In genomic region chr17:28141205-28141650, GRCm38 (mm10) we compare ENCODE assay signal across 8 mouse cellular contexts. TPM values are rescaled to one million over a fixed set of nuclear protein-coding genes. Genes with fewer than 3 reads are reported as not detected.
A peak's percentile ranks its signal among the peaks of the same experiment; 100 is the strongest.
DNase-seq lines count a peak whose midpoint lies in the region; ATAC-seq and TF ChIP-seq lines count a peak whose summit lies in the region.

No protein-coding gene starts in this region.

- peak overlapping the region; percentile 38; the same call in 1 of the 2 replicates for H3K9ac ChIP-seq in heart, embryonic 15.5 days
- H3K9ac ChIP-seq in heart, adult 2 months (ENCODE audit: low read depth, low read length): no peak overlapping the region
- H3K9ac ChIP-seq in hindbrain, postnatal 0 days (replicated peaks; ENCODE audit: low read length): peak overlapping the region; percentile 65
- H3K9ac ChIP-seq in midbrain, embryonic 14.5 days (replicated peaks; ENCODE audit: low read length): peak overlapping the region; percentile 90

- no peaks in the 10 kb centered on the region for H3K9me3 ChIP-seq in heart, embryonic 15.5 days (replicated peaks)
- no peaks in the 10 kb centered on the region for H3K9me3 ChIP-seq in embryonic facial prominence, embryonic 10.5 days
- H3K9me3 ChIP-seq in hindbrain, postnatal 0 days (ENCODE audit: low read length): no peaks in the 10 kb centered on the region
- H3K9me3 ChIP-seq in midbrain, embryonic 14.5 days (ENCODE audit: control insufficient read depth, low read length): no peaks in the 10 kb centered on the region

- peaks cover 39% of the 10 kb centered on the region for H3K4me1 ChIP-seq in heart, embryonic 15.5 days (replicated peaks)
- 0 out of 2 replicates have a peak, but pooled peaks cover 2% of the 10 kb centered on the region for H3K4me1 ChIP-seq in heart, adult 2 months (ENCODE audit: control insufficient read depth, insufficient read depth, low read length)
- H3K4me1 ChIP-seq in embryonic facial prominence, embryonic 10.5 days: peaks cover 83% of the 10 kb centered on the region
- peaks cover 7% of the 10 kb centered on the region; the same call in 1 of the 2 replicates for H3K4me1 ChIP-seq in hindbrain, postnatal 0 days (ENCODE audit: insufficient read depth, low read length)
- peaks cover 43% of the 10 kb centered on the region for H3K4me1 ChIP-seq in midbrain, embryonic 14.5 days (ENCODE audit: control insufficient read depth, insufficient read depth, low read length)

- TF ChIP-seq POLR2A in heart, adult 2 months (IDR thresholded peaks at IDR 0.05; ENCODE audit: insufficient read depth, low read depth, low read length): no peak

- no peaks in the 10 kb centered on the region for H3K79me2 ChIP-seq in heart, adult 2 months (replicated peaks; ENCODE audit: control insufficient read depth, insufficient read depth, low read length)

- no peak overlapping the region for H3K27ac ChIP-seq in heart, embryonic 15.5 days
- no peak overlapping the region for H3K27ac ChIP-seq in heart, adult 2 months
- peak overlapping the region; percentile 96 for H3K27ac ChIP-seq in embryonic facial prominence, embryonic 10.5 days (replicated peaks)
- peak overlapping the region; percentile 69; the same call in 1 of the 2 replicates for H3K27ac ChIP-seq in hindbrain, postnatal 0 days
- peak overlapping the region; percentile 94 for H3K27ac ChIP-seq in midbrain, embryonic 14.5 days (replicated peaks; ENCODE audit: low read depth, low read length)

- H3K27me3 ChIP-seq in heart, embryonic 15.5 days: peaks cover 78% of the 10 kb centered on the region
- peaks cover 21% of the 10 kb centered on the region for H3K27me3 ChIP-seq in heart, adult 2 months (ENCODE audit: control insufficient read depth, insufficient read depth, low read length)
- H3K27me3 ChIP-seq in embryonic facial prominence, embryonic 10.5 days (replicated peaks; ENCODE audit: low read depth, poor library complexity, severe bottlenecking): peaks cover 76% of the 10 kb centered on the region
- H3K27me3 ChIP-seq in hindbrain, postnatal 0 days (ENCODE audit: insufficient read depth, low read length): no peaks in the 10 kb centered on the region
- no peaks in the 10 kb centered on the region for H3K27me3 ChIP-seq in midbrain, embryonic 14.5 days (ENCODE audit: control insufficient read depth, insufficient read depth, low read length)

- ATAC-seq in heart, embryonic 15.5 days (replicated peaks; ENCODE audit: insufficient number of reproducible peaks, insufficient read depth, low FRiP score, low read depth): no peak
- ATAC-seq in hindbrain, postnatal 0 days: peak; percentile 27; the same call in 1 of the 2 replicates
- peak; percentile 21; the same call in 1 of the 2 replicates for ATAC-seq in midbrain, embryonic 14.5 days (ENCODE audit: low FRiP score, low TSS enrichment)
- no peak for ATAC-seq in activated CD4-positive, CD25-positive, alpha-beta regulatory T cell, adult 4 months

- intact Hi-C loops in heart, adult 2 months (cut with DNase I): no loop called here

- no peaks in the 10 kb centered on the region for H3K36me3 ChIP-seq in heart, embryonic 15.5 days
- no peaks in the 10 kb centered on the region for H3K36me3 ChIP-seq in heart, adult 2 months (ENCODE audit: control insufficient read depth, insufficient read depth, low read length)
- no peaks in the 10 kb centered on the region for H3K36me3 ChIP-seq in embryonic facial prominence, embryonic 10.5 days (replicated peaks)
- no peaks in the 10 kb centered on the region for H3K36me3 ChIP-seq in hindbrain, postnatal 0 days (ENCODE audit: insufficient read depth, low read length)
- no peaks in the 10 kb centered on the region for H3K36me3 ChIP-seq in midbrain, embryonic 14.5 days (ENCODE audit: control insufficient read depth, insufficient read depth, low read length)

- TF ChIP-seq EP300 in heart, adult 2 months (IDR thresholded peaks at IDR 0.05; ENCODE audit: insufficient read depth, low read depth, low read length): no peak

- no peak for TF ChIP-seq CTCF in heart, adult 2 months (IDR thresholded peaks at IDR 0.05)
- no peak for TF ChIP-seq CTCF in hindbrain, postnatal 0 days (IDR thresholded peaks at IDR 0.05; ENCODE audit: low read depth)

- no peak for DNase-seq in heart, adult 2 months
- no peak for DNase-seq in embryonic facial prominence, embryonic 10.5 days (ENCODE audit: low spot score)
- no peak for DNase-seq in hindbrain, postnatal 0 days (ENCODE audit: low spot score)
- DNase-seq in midbrain, embryonic 14.5 days: no peak
- no peak for DNase-seq in B cell, adult 2 months
- no peak for DNase-seq in urinary bladder, postnatal 25 days (ENCODE audit: low spot score)

- H3K4me3 ChIP-seq in heart, embryonic 15.5 days: peak overlapping the region; percentile 66
- H3K4me3 ChIP-seq in heart, adult 2 months: no peak overlapping the region
- H3K4me3 ChIP-seq in embryonic facial prominence, embryonic 10.5 days: peak overlapping the region; percentile 88
- H3K4me3 ChIP-seq in hindbrain, postnatal 0 days (ENCODE audit: low read length): peak overlapping the region; percentile 60
- peak overlapping the region; percentile 68 for H3K4me3 ChIP-seq in midbrain, embryonic 14.5 days (replicated peaks; ENCODE audit: low read depth, low read length)

- peak overlapping the region; percentile 99 for H3K4me2 ChIP-seq in heart, embryonic 15.5 days
- H3K4me2 ChIP-seq in hindbrain, postnatal 0 days (ENCODE audit: low read depth, low read length): peak overlapping the region; percentile 88
- H3K4me2 ChIP-seq in midbrain, embryonic 14.5 days (ENCODE audit: low read length): peak overlapping the region; percentile 84

- WGBS in heart, embryonic 15.5 days: 4% methylated on average over 15 of the region's 15 CpGs
- 7% methylated on average over 15 of the region's 15 CpGs for WGBS in heart, adult 2 months
- 1% methylated on average over 15 of the region's 15 CpGs for WGBS in embryonic facial prominence, embryonic 10.5 days
- WGBS in hindbrain, postnatal 0 days: 3% methylated on average over 15 of the region's 15 CpGs
- 1% methylated on average over 15 of the region's 15 CpGs for WGBS in midbrain, embryonic 14.5 days

RNA-seq across cellular contexts. Expression of gene Scube3, which starts 0.7 kb away (rescaled TPM):
- 0.76 and 1.7 TPM in 2 replicates for polyA plus RNA-seq in heart, embryonic 15.5 days (2015; fragmentation: Nextera tagmentation; extraction: Ambion mirVana)
- 1 to 10 TPM in 1 of 2 experiments, under 1 TPM in 1; 0.99 to 1.0 TPM for total RNA-seq in heart, adult 2 months (2021)
- 1.3 and 1.6 TPM in 2 replicates for polyA plus RNA-seq in heart, adult 2 months (2012; rRNA removed)
- 8.7 and 9.7 TPM in 2 replicates for polyA plus RNA-seq in embryonic facial prominence, embryonic 10.5 days (2016; fragmentation: Nextera tagmentation; extraction: Ambion mirVana)
- total RNA-seq in hindbrain, postnatal 0 days (2014; rRNA removed): 10.7 and 10.9 TPM in 2 replicates
- 2.1 TPM in 2 replicates for polyA plus RNA-seq in hindbrain, postnatal 0 days (2015; fragmentation: Nextera tagmentation; extraction: Ambion mirVana)
- polyA plus RNA-seq in midbrain, embryonic 14.5 days (2014; fragmentation: Nextera tagmentation; extraction: Ambion mirVana): 7.3 and 8.0 TPM in 2 replicates
- not detected for polyA plus RNA-seq in activated CD4-positive, CD25-positive, alpha-beta regulatory T cell, adult 4 months (2017; shearing (Covaris generic))

RNA-seq across cellular contexts. Expression of gene Zfp523, which starts 35.7 kb away (rescaled TPM):
- 17.3 and 25.3 TPM in 2 replicates for polyA plus RNA-seq in heart, embryonic 15.5 days (2015; fragmentation: Nextera tagmentation; extraction: Ambion mirVana)
- 10 to 100 TPM; 12.4 to 12.5 TPM for total RNA-seq in heart, adult 2 months (2021)
- 22.9 and 30.8 TPM in 2 replicates for polyA plus RNA-seq in heart, adult 2 months (2012; rRNA removed)
- polyA plus RNA-seq in embryonic facial prominence, embryonic 10.5 days (2016; fragmentation: Nextera tagmentation; extraction: Ambion mirVana): 32.8 and 35.9 TPM in 2 replicates
- 76.0 and 78.3 TPM in 2 replicates for total RNA-seq in hindbrain, postnatal 0 days (2014; rRNA removed)
- 37.7 and 39.3 TPM in 2 replicates for polyA plus RNA-seq in hindbrain, postnatal 0 days (2015; fragmentation: Nextera tagmentation; extraction: Ambion mirVana)
- 41.8 and 51.9 TPM in 2 replicates for polyA plus RNA-seq in midbrain, embryonic 14.5 days (2014; fragmentation: Nextera tagmentation; extraction: Ambion mirVana)
- polyA plus RNA-seq in activated CD4-positive, CD25-positive, alpha-beta regulatory T cell, adult 4 months (2017; shearing (Covaris generic)): 1 to 10 TPM; 4.2 to 5.1 TPM

Comparison
In these comparisons a context has a peak if more than half of its experiments do, and no peak if none do; other contexts are left out.
1. ATAC-seq: peak in hindbrain, postnatal 0 days (single experiment) and midbrain, embryonic 14.5 days (single experiment); none in heart, embryonic 15.5 days (single experiment) and activated CD4-positive, CD25-positive, alpha-beta regulatory T cell, adult 4 months (single experiment).
2. H3K27ac ChIP-seq: peak in embryonic facial prominence, embryonic 10.5 days (single experiment), hindbrain, postnatal 0 days (single experiment) and midbrain, embryonic 14.5 days (single experiment); none in heart, embryonic 15.5 days (single experiment) and heart, adult 2 months (single experiment).
3. Peak in every context shown above with its lines, with median percentiles within 50 percentile points of each other: H3K4me2 ChIP-seq.